Mouse (Mus musculus) myocyte (in vitro differentiated cells): Measurements from ENCODE around the gene Lyst.

Experiments
- CEBPB ChIP-seq: IDR thresholded peaks from 2 replicates; pipeline ENCODE4 v1.6.1; 2011; ENCODE audit warnings: mild to moderate bottlenecking, moderate library complexity; ENCODE audit not compliant: poor library complexity, insufficient read depth, severe bottlenecking
- E2F4 ChIP-seq: IDR thresholded peaks from one replicate; pipeline ENCODE4 v1.6.1; 2011; ENCODE audit warnings: mild to moderate bottlenecking, control low read depth, moderate library complexity; ENCODE audit not compliant: insufficient read depth
- MAX ChIP-seq: IDR thresholded peaks from one replicate; pipeline ENCODE4 v1.6.1; 2011; ENCODE audit warnings: low read depth, mild to moderate bottlenecking, control low read depth
- MYOD1 ChIP-seq, 3 experiments: IDR thresholded peaks; one replicate each; pipeline ENCODE4 v1.6.1; 2011; ENCODE audit warnings: control low read depth in 2 of 3, low read depth in 2 of 3, mild to moderate bottlenecking in 2 of 3, moderate library complexity in 1 of 3; ENCODE audit not compliant: insufficient read length in 2 of 3, control insufficient read depth in 1 of 3
- MYOG ChIP-seq, 3 experiments: IDR thresholded peaks; one replicate each; pipeline ENCODE4 v1.6.1; 2011; ENCODE audit warnings: control low read depth in 2 of 3, low read depth in 2 of 3, mild to moderate bottlenecking in 2 of 3; ENCODE audit not compliant: insufficient read length in 2 of 3, control insufficient read depth in 1 of 3, insufficient read depth in 1 of 3
- POLR2A ChIP-seq: IDR thresholded peaks from one replicate; pipeline ENCODE4 v1.6.1; 2011; ENCODE audit warnings: low read depth, mild to moderate bottlenecking, control low read depth, moderate library complexity; ENCODE audit not compliant: insufficient read length
- POLR2AphosphoS2 ChIP-seq: IDR thresholded peaks from one replicate; pipeline ENCODE4 v1.6.1; 2011; ENCODE audit warnings: low read depth, control low read depth; ENCODE audit not compliant: insufficient read length
- REST ChIP-seq: IDR thresholded peaks from one replicate; pipeline ENCODE4 v1.6.1; 2011; ENCODE audit warnings: mild to moderate bottlenecking, control low read depth, moderate library complexity; ENCODE audit not compliant: insufficient read depth, insufficient read length
- SRF ChIP-seq: IDR thresholded peaks from one replicate; pipeline ENCODE4 v1.6.1; 2011; ENCODE audit warnings: low read depth; ENCODE audit not compliant: control insufficient read depth, insufficient read length
- TCF12 ChIP-seq: IDR thresholded peaks from one replicate; pipeline ENCODE4 v1.6.1; 2011; ENCODE audit warnings: mild to moderate bottlenecking, control low read depth; ENCODE audit not compliant: poor library complexity, insufficient read depth, severe bottlenecking
- USF1 ChIP-seq: IDR thresholded peaks from one replicate; pipeline ENCODE4 v1.6.1; 2011; ENCODE audit warnings: low read depth, mild to moderate bottlenecking, control low read depth, moderate library complexity

DNA sequence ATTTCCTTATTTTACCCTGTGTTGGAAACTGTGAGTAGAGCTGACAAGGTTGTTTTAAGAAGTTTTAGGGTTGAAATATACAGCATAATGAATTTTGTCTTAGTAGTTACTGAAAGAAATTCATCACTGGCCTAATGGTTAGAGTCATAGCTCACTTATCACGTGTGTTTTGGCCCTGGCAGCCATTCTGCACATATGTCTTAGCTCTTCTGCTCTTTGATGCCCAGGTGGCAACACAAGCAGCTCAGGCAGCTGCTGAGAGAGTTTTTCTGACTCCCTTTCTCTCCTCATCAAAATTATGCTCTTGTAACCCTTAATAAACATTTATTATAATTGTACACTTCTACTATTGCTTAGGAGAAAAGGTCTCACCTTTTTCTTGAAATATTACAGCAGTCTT, 18.1 kb downstream of the Lyst start:
- TF ChIP-seq POLR2A (no peak), USF1 (no peak), TCF12 (no peak), MYOD1 (IDR thresholded peaks at IDR 0.05; ENCODE audit: control insufficient read depth in 1 of 3, insufficient read length in 2 of 3, low read depth in 2 of 3) (no peak), MYOG (IDR thresholded peaks at IDR 0.05; ENCODE audit: control insufficient read depth in 1 of 3, insufficient read depth in 1 of 3, insufficient read length in 2 of 3, low read depth in 2 of 3) (no peak), E2F4 (no peak), CEBPB (no peak), SRF (no peak), MAX (no peak), POLR2AphosphoS2 (no peak), REST (no peak)
